ENCODE assay signal across 19 mouse cellular contexts in the genomic region with DNA sequence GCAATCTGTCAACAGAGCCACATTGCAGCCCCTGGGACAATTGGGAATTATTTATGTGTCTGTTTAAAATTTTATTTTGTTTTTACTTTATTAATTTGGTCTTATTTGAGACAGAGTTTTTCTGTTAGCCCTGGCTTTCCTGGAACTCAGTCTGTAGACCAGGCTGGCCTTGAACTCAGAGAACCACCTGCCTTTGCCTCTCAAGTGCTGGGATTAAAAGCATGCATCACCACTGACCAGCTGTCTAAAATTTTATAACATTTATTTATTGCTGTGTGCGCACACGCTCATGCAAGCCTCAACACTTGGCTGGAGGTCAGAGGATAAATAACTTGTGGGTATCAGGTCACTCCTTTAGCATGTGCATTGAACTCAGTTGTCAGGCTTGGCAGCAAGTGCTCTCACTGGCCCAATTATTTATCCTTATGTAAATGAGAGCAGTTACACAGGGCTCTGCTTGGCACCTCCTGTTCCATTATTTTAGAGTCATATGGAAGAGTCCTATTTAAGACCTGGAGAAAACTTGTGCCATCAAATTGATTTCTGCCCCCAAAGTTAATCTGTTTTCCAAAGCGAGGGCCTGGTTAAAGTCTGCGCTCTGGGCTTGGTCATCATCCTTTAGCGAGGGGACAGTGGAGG. TPM values are rescaled to one million over a fixed set of nuclear protein-coding genes. Genes with fewer than 3 reads are reported as not detected.
DNase-seq lines count a peak whose midpoint lies in the region; ATAC-seq and TF ChIP-seq lines count a peak whose summit lies in the region.
"Had no signal": no experiment of that assay in that cellular context is flagged by ENCODE, and none has a peak within 500 bp of the region (broad histone marks: within the 10 kb centered on the region; RNA-seq: fewer than 3 reads in every experiment).

No protein-coding gene starts in this region.

- H3K4me2 ChIP-seq in forebrain, embryonic 14.5 days (ENCODE audit: low read length) = no peak overlapping the region
- H3K4me2 ChIP-seq in heart, postnatal 0 days (ENCODE audit: low read depth, low read length) = no peak overlapping the region
- no peak overlapping the region for H3K4me2 ChIP-seq in heart, embryonic 11.5 days
- no peak overlapping the region for H3K4me2 ChIP-seq in embryonic facial prominence, embryonic 15.5 days (replicated peaks)
- H3K4me2 ChIP-seq: embryonic facial prominence, embryonic 12.5 days; forebrain, embryonic 15.5 days; heart, embryonic 12.5 days; hindbrain, embryonic 15.5 days had no signal

- no peak overlapping the region for H3K9ac ChIP-seq in forebrain, embryonic 14.5 days (ENCODE audit: low read length)
- no peak overlapping the region for H3K9ac ChIP-seq in heart, postnatal 0 days (replicated peaks; ENCODE audit: low read depth, low read length)
- H3K9ac ChIP-seq in heart, embryonic 11.5 days (ENCODE audit: low read depth, low read length) = no peak overlapping the region
- no peak overlapping the region for H3K9ac ChIP-seq in embryonic facial prominence, embryonic 15.5 days
- H3K9ac ChIP-seq: embryonic facial prominence, embryonic 12.5 days; forebrain, embryonic 15.5 days; heart, embryonic 12.5 days; hindbrain, embryonic 15.5 days had no signal

- peaks cover 15% of the 10 kb centered on the region; the same call in 1 of the 2 replicates for H3K36me3 ChIP-seq in forebrain, embryonic 14.5 days (ENCODE audit: control insufficient read depth, insufficient read depth, low read length)
- peaks cover 41% of the 10 kb centered on the region for H3K36me3 ChIP-seq in forebrain, embryonic 10.5 days (replicated peaks)
- peaks cover 22% of the 10 kb centered on the region for H3K36me3 ChIP-seq in heart, postnatal 0 days (replicated peaks; ENCODE audit: control insufficient read depth, insufficient read depth, low read length)
- no peaks in the 10 kb centered on the region for H3K36me3 ChIP-seq in heart, embryonic 11.5 days (ENCODE audit: control insufficient read depth, insufficient read depth, low read length)
- H3K36me3 ChIP-seq in embryonic facial prominence, embryonic 15.5 days = peaks cover 28% of the 10 kb centered on the region; the same call in 1 of the 2 replicates

- DNase-seq in forebrain, embryonic 14.5 days (ENCODE audit: low spot score) = peak; percentile 35
- no peak for DNase-seq in forebrain, embryonic 10.5 days (ENCODE audit: extremely low spot score, low spot score)
- no peak for DNase-seq in heart, postnatal 0 days (ENCODE audit: low spot score)
- peak; percentile 48 for DNase-seq in skeletal muscle tissue, adult 2 months (ENCODE audit: low read depth, low spot score)
- no peak for DNase-seq in spleen, postnatal 4 days (ENCODE audit: low spot score in 2 of 2)
- DNase-seq: adrenal gland, postnatal 25 days; cerebellum, adult 2 months; cerebellum, postnatal 14 days; embryo, embryonic 11 days; gastrocnemius, postnatal 25 days; heart, adult 11 months; kidney, adult 2 months had no signal

- no peaks in the 10 kb centered on the region for H3K27me3 ChIP-seq in forebrain, embryonic 14.5 days (replicated peaks; ENCODE audit: control insufficient read depth, insufficient read depth, low read length)
- H3K27me3 ChIP-seq in forebrain, embryonic 10.5 days (ENCODE audit: poor library complexity, severe bottlenecking) = peaks cover 7% of the 10 kb centered on the region; the same call in 1 of the 2 replicates
- no peaks in the 10 kb centered on the region for H3K27me3 ChIP-seq in heart, postnatal 0 days (ENCODE audit: control insufficient read depth, insufficient read depth, low read length)
- H3K27me3 ChIP-seq in heart, embryonic 11.5 days (ENCODE audit: control insufficient read depth, insufficient read depth, low read length) = no peaks in the 10 kb centered on the region
- no peaks in the 10 kb centered on the region for H3K27me3 ChIP-seq in embryonic facial prominence, embryonic 15.5 days
- H3K27me3 ChIP-seq: embryonic facial prominence, embryonic 12.5 days; forebrain, embryonic 15.5 days; heart, embryonic 12.5 days; hindbrain, embryonic 15.5 days had no signal

- no peaks in the 10 kb centered on the region for H3K9me3 ChIP-seq in forebrain, embryonic 14.5 days (replicated peaks; ENCODE audit: control insufficient read depth, low read length)
- H3K9me3 ChIP-seq in forebrain, embryonic 10.5 days = peaks cover 8% of the 10 kb centered on the region; the same call in 1 of the 2 replicates
- no peaks in the 10 kb centered on the region for H3K9me3 ChIP-seq in heart, postnatal 0 days (replicated peaks; ENCODE audit: control insufficient read depth, low read length)
- H3K9me3 ChIP-seq in heart, embryonic 11.5 days (replicated peaks; ENCODE audit: control insufficient read depth, low read length) = no peaks in the 10 kb centered on the region
- no peaks in the 10 kb centered on the region for H3K9me3 ChIP-seq in embryonic facial prominence, embryonic 15.5 days (replicated peaks)
- H3K9me3 ChIP-seq: forebrain, embryonic 15.5 days; hindbrain, embryonic 15.5 days had no signal

- no peak for TF ChIP-seq CTCF in heart, postnatal 0 days (IDR thresholded peaks at IDR 0.05; ENCODE audit: low read depth)

- no peak overlapping the region for H3K4me3 ChIP-seq in forebrain, embryonic 14.5 days (ENCODE audit: low read depth, low read length)
- H3K4me3 ChIP-seq in forebrain, embryonic 10.5 days = no peak overlapping the region
- no peak overlapping the region for H3K4me3 ChIP-seq in heart, postnatal 0 days (ENCODE audit: low read depth, low read length)
- H3K4me3 ChIP-seq in heart, embryonic 11.5 days (ENCODE audit: low read depth, low read length) = no peak overlapping the region
- no peak overlapping the region for H3K4me3 ChIP-seq in embryonic facial prominence, embryonic 15.5 days (replicated peaks)
- H3K4me3 ChIP-seq: embryonic facial prominence, embryonic 12.5 days; forebrain, embryonic 15.5 days; heart, embryonic 12.5 days; hindbrain, embryonic 15.5 days had no signal

- H3K27ac ChIP-seq in forebrain, embryonic 14.5 days (ENCODE audit: low read depth, low read length) = no peak overlapping the region
- no peak overlapping the region for H3K27ac ChIP-seq in forebrain, embryonic 10.5 days
- peak overlapping the region; percentile 40 for H3K27ac ChIP-seq in heart, postnatal 0 days (ENCODE audit: low read depth)
- no peak overlapping the region for H3K27ac ChIP-seq in heart, embryonic 11.5 days (ENCODE audit: low read depth, low read length)
- no peak overlapping the region for H3K27ac ChIP-seq in embryonic facial prominence, embryonic 15.5 days (replicated peaks)
- H3K27ac ChIP-seq: embryonic facial prominence, embryonic 12.5 days; forebrain, embryonic 15.5 days; hindbrain, embryonic 15.5 days had no signal

- WGBS in forebrain, embryonic 14.5 days = 77% methylated on average over 5 of the region's 5 CpGs
- WGBS in forebrain, embryonic 10.5 days = 93% methylated on average over 5 of the region's 5 CpGs
- WGBS in heart, postnatal 0 days = 87% methylated on average over 5 of the region's 5 CpGs
- WGBS in heart, embryonic 11.5 days (ENCODE audit: insufficient replicate concordance) = 91% methylated on average over 5 of the region's 5 CpGs
- WGBS in embryonic facial prominence, embryonic 15.5 days = 89% methylated on average over 5 of the region's 5 CpGs

- no peak for TF ChIP-seq EP300 in heart, postnatal 0 days (IDR thresholded peaks at IDR 0.05; ENCODE audit: low read depth)

- ATAC-seq in forebrain, embryonic 14.5 days = no peak
- ATAC-seq in heart, postnatal 0 days (ENCODE audit: insufficient read depth, low read depth) = no peak
- ATAC-seq in heart, embryonic 11.5 days (replicated peaks; ENCODE audit: insufficient number of reproducible peaks, low FRiP score, low TSS enrichment) = no peak
- 0 out of 2 replicates have a peak, but pooled peaks have one; percentile 39 for ATAC-seq in embryonic facial prominence, embryonic 15.5 days (ENCODE audit: insufficient number of reproducible peaks, low FRiP score, low TSS enrichment, low read depth)
- ATAC-seq: forebrain, embryonic 15.5 days; intestine, embryonic 16.5 days had no signal

- H3K4me1 ChIP-seq in forebrain, embryonic 14.5 days (ENCODE audit: control insufficient read depth, insufficient read depth, low read length) = peaks cover 7% of the 10 kb centered on the region; the same call in 1 of the 2 replicates
- peaks cover 14% of the 10 kb centered on the region for H3K4me1 ChIP-seq in forebrain, embryonic 10.5 days
- H3K4me1 ChIP-seq in heart, postnatal 0 days (ENCODE audit: control insufficient read depth, insufficient read depth) = peaks cover 16% of the 10 kb centered on the region
- no peaks in the 10 kb centered on the region for H3K4me1 ChIP-seq in heart, embryonic 11.5 days (ENCODE audit: control insufficient read depth, insufficient read depth, low read length)
- H3K4me1 ChIP-seq in embryonic facial prominence, embryonic 15.5 days = no peaks in the 10 kb centered on the region
- H3K4me1 ChIP-seq: embryonic facial prominence, embryonic 12.5 days; hindbrain, embryonic 15.5 days had no signal

RNA-seq across cellular contexts. Expression of gene Nol11, which starts 44.2 kb away (rescaled TPM):
- polyA plus RNA-seq in forebrain, embryonic 14.5 days (2014; fragmentation: Nextera tagmentation; extraction: Ambion mirVana) = 50.5 and 54.0 TPM in 2 replicates
- polyA plus RNA-seq in forebrain, embryonic 10.5 days (2016; fragmentation: Nextera tagmentation; extraction: Ambion mirVana) = 77.3 and 84.4 TPM in 2 replicates
- total RNA-seq in heart, postnatal 0 days (2014; rRNA removed; ENCODE audit: low replicate concordance) = 53.5 and 85.3 TPM in 2 replicates
- polyA plus RNA-seq in heart, postnatal 0 days (2015; fragmentation: Nextera tagmentation; extraction: Ambion mirVana) = 25.9 and 27.4 TPM in 2 replicates
- 48.8 and 50.0 TPM in 2 replicates for polyA plus RNA-seq in heart, embryonic 11.5 days (2014; fragmentation: Nextera tagmentation; extraction: Ambion mirVana)
- polyA plus RNA-seq in embryonic facial prominence, embryonic 15.5 days (2015; fragmentation: Nextera tagmentation; extraction: Ambion mirVana) = 42.9 and 43.5 TPM in 2 replicates

Comparison
In these comparisons a context has a peak if more than half of its experiments do, and no peak if none do; other contexts are left out.
1. DNase-seq: peak in forebrain, embryonic 14.5 days (single experiment) and skeletal muscle tissue, adult 2 months (single experiment); none in forebrain, embryonic 10.5 days (single experiment), heart, postnatal 0 days (single experiment) and spleen, postnatal 4 days (0 of 2).